Mouse (Mus musculus) A20 (cell line): ENCODE data around the gene Rps6kl1.
A peak's percentile ranks its signal among the peaks of the same experiment; 100 is the strongest.

Experiments
- DNase-seq: peaks from one replicate; pipeline ENCODE4 v3.0.0-alpha.2; 2011; ENCODE audit warnings: low read depth, low spot score

Rps6kl1 gene

DNA sequence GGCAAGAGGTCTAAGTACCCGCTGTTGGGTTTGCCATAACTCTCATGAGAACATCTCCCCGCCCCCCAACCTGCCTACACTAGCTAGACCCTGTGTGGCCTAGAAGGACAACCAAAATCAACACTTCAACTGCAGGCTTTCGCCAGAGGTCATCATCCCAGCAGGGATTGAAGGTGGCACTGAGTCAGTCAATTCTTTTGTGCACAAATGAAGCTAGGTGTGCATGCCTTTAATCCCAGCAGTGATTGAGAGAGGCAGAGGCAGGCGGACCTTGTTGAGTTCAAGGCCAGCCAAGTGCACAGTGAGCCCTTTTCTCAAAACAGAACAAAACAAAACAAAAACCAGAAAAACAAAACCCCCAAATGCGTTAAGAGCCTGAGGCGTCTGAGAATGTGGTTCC is 10.0 kb downstream of the Rps6kl1 start:
- DNase-seq = no peak

DNA sequence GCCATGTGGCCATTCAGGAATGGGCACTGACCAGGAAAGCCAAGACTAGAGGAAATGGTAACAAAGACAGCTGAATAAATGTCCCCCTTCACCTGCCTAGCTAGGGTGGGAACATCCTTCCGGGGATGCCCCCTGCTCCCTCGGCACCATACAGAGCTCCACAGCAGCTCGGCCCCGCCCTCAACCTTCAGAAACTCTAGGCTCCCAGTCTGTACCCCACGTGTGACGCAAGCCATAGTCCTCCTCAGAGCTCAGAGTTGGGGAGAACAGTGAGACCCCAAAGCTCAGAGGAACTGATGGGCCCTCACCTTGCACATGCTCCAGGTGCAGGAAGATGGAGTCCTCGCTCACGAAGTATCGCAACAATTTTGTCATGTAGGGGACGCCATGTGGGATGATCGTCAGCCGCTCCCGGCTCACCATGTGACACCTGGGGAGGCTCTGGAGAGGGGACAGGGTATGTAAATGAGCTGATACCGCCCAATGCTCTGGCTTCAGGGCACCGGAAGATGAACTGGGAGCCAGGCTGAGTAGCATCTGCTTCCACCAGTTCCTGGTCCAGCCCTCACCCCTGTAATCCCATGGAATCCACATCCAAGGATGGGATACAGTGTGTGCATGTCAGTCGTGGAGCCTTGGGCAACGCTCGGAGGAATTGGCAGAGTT is 10.9 kb downstream of the Rps6kl1 start:
- peak; percentile 41 for DNase-seq

DNA sequence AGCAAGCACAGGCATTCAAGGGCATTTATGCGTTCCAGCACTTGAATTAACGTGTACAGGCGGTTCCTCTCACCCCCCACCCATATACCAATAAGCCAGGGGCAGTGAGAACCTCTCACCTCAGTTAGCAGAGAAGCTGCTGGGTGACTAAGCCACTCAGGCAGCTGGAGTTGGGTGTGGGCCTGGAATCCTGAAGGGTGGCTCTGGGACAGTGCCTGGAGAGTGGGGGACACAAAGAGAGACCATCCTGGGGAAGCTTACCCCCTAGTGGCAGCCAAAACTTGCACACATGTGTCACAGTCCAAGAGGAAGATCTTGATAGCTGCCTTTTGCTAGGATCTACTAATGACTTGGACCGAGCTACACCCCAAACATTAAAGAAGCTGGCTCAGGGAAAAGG is 14.4 kb downstream of the Rps6kl1 start:
- no peak for DNase-seq

DNA sequence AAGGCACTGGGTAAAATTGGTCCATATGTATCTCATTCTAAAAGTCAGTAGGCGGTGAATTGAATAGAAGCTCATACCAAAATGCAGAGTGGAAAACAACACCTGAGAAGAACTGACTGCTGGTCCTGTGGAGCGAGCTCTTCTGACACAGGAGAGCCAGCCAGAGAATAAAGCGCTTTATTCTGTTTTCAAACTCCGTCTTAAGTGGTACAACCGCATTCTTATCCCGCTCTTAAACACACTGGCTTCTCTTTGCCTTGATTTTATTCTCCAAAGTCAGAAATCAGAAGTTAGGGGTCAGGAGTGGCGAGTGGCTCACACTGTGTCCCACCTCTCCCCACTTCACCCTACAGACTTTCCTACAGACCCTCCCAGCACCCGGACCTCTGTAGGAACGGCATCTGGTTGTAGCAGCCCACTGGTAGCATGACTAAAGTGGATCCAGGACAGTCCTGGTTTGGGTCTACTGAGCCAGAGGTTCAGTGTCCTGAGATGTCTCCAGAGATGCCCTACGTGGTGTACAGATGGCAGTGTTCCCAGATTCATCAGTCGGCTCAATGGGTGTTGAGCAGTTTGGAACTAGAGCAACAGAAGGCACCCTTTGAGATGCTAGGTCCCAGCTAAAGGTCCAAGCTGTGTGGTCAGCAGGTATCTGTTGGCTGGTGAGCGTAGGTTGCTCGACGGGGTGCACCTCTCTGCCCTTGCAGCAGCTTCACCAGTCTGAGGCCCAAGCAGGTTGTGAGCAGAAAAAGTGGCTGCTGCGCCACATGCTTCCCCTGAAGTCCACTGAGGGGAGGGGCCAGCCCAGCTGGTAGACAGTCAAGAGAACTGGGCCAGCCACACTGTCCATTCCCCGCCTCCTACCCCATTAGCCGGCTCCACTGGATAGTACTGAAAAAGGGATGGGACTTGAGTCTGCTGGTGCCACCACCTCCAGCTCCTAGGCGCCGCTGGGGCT is 15.3 kb downstream of the Rps6kl1 start:
- DNase-seq = no peak

DNA sequence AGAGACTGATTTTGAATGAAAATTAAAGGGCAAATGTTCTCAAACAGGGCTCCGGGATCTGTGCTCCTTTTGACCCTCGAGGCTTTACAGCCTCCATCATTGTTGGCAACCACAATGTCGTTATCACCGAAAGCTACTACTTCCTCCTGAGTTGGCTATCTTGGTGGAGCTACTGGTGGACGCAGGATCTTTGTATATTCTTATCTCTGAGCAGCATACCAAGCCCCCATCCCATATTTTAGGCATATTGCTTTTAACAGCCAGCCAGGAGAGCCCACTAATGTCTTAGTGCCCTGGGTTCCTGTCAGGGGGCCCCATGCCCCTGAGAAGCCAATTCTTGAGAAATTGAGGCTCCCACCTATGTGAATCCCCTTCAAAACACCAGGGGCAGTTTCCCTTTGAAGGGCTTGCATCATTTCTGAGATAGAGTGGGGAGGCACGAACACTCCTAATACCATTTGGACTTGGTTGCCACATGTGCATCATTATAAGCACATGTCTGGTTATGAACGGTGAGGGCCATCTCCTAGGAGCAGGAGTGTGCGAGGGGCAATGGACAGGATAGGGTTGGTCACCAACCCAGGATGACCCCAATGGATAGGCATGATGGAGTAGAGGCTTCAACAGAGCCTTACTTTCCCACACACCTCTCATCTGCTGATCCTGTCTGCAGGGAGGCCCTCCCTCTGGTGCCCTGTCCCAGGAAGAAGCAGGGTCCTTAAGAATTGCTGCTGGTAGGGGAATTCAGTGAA is 16.8 kb downstream of the Rps6kl1 start:
- no peak for DNase-seq

DNA sequence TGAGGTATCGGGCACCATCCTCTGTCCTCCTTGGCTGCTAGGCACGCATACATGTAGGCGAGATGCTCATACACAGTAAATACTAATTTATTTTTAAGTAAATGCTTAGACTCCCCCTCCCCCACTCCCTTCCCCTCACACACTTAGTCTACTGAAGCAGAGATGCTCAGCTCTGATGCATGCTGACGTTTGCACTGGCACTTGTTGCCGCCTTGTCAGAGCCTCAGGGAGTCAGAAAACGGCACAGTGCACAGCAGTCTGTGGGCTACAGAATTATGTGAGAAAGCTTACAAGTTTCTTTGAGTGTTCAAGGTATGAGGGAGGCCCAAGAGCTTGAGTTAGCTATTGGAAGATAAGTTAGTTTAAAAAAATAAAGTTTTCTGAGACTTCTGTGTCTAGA is 19.7 kb downstream of the Rps6kl1 start:
- DNase-seq = no peak

DNA sequence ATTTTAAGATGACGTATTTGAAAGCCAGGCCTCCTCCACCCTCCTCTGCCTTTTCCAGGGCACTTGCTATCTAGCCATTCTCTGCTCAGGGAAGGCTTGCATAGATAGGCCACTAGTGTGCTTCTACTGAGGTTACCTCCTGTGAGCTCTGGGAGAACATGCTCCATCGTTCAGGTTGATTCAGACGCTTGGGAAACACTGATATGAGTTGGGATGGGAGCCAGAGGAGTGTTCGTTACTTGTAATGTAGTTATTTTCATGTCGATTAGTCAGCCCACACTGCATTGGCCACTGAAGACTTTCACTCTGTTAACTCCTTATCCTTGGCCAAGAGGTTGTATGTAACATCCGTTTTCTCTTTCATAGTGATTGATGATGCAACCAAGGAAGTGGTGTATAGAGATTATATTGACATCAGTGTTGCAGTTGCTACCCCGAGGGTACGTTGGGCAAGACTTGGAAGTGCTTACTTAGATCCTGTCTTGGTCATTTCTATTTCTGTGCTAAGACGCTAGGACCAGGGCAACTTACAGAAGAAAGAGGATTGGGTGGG is 21.6 kb downstream of the Rps6kl1 start:
- no peak for DNase-seq

DNA sequence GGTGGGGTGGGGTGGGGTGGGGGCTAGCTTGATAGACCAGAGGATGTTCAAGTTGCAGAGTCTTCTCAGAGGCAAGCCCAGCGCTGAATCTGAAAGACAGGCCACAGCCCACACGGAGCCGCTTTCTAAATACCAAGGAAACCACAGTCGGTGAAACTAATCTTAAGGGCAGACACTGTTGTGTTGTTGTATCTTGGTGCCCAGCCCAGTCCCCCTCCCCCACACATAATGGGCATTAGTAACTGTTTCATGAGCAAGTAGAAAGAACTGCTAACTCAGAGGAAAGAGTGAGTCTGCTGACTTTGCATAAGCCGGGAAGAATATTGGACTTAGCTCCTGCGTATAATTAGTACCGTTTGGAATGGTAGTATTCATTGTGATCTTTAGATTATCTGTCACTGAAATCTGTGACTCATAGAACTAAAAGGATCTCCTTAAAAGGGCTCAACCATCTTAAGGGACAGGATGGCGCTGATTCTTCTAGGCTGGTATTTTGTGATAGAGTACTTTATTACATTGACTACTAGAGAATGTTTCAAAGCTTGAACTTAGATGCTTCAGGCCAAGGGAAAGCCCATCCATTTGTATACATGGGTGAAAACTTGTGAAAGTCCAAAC is 24.0 kb downstream of the Rps6kl1 start:
- no peak for DNase-seq

DNA sequence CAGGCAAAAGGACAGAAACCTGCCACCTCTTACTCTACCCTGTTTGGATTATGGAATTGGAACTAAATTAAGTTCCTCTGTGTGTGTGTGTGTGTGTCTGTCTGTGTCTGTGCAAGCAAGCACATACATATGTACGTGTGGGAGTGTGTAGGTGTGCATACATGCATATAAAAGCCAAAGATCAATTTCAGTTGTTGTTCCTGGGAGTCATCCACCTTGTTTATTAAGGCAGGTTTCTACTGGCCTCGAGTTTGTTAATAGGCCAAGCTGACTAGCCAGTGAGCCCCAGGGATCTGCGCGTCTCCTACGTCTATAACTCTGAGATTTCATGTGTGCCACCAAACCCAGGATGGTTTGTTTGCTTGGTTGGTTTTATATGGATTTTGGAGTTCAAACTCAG is 26.3 kb downstream of the Rps6kl1 start:
- DNase-seq = no peak

DNA sequence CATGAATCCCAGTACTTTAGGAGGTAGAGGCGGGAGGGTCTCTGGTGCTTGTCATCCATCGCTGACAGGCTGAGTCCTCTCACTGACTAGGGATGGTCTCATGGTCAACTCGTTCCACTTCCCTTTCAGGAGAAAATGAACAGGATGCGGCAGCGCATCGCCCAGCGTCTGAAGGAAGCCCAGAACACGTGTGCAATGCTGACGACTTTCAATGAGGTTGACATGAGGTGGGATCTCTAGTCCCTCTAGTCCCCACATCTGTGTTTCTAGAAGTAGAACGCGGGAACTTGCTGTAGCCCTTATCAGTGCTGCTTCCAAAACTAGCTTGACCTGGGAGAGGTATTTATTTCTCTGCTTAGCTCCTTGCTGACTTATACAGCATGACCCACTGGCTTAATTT is 27.4 kb downstream of the Rps6kl1 start:
- no peak for DNase-seq

DNA sequence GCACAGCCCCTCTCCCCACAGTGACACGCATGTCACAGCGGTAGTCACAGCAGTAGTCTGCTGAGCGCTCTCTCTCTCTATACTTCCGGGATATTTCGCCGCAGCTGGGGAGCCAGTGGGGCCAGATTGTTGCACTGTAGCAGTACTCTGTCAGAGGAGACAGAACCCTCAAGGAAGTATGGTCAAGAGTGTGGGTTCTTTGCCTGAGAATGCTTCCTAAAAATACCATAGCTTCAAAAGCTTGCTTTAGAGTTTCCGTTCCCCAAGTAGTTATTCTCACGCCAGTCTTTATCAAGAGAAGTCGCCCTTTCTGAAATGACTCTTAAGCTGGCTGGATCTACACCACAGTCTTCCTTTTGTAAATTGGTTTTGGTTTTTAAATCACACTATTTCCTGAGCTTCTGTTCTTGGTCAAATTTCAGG is 27.9 kb downstream of the Rps6kl1 start:
- no peak for DNase-seq

DNA sequence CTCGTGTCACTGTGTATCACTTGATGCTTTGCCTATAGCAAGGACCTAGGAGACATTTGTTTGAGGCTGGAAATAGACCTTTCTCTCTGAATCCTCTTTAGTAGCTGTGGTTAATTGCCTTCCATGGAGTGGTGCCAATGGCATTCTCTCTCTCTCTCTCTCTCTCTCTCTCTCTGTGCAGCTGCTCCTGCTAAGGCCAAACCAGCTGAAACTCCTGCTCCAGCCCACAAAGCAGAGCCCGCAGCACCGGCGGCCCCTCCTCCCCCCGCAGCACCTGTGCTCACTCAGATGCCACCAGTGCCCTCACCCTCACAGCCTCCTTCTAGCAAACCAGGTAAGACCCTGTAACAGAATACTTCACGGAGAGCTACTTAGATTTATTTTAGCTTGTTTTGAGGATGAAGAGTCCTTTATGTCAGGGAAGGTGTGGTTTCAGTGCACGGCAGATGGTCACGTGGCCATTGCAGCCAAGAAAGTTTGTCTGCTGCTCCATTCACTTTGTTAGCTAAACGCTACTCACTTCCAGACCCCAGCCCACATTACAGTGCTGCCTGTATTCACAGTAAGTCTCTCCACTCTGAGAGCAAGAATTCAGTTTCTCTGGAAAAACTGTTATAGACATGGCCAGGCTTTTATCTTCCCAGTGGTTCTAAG is 29.1 kb downstream of the Rps6kl1 start:
- no peak for DNase-seq

DNA sequence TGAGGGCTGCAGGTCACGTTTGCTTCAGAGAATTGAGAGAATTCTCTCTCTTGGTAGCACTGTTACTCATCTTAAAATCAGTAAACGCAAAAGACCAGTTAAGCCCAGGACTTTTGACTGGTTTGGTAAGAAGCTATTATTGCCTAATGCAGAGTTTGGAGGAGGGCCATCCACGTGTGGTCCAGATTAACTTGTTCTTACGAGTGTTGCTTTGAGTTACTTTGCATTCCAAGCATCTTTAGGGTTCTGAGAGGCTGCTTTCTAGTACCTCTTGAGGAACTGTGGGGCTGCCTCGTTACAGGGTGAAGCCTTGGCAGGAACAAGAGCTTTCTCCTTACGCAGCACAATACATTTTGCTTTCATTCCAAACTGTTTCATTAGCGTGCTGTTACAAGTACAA is 35.4 kb downstream of the Rps6kl1 start:
- no peak for DNase-seq

DNA sequence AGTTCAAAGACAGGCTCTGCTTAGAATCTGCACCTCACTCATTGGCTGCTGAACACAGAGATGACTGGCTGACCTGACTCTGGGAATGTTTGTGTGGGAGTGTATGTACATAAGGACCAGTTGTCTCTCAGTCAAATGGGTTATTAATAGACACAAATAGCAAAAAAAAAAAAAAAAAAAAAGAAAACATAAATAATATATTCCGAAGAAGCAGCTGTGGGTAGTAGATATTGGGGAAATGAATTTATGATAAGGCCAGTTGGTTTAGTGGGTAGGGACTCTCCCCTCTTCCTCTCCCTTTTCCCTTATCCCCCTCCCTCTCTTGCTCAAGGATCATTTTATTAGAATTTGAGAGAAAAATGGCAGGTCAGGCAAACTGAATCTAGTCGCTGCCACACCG is 37.1 kb downstream of the Rps6kl1 start:
- no peak for DNase-seq

DNA sequence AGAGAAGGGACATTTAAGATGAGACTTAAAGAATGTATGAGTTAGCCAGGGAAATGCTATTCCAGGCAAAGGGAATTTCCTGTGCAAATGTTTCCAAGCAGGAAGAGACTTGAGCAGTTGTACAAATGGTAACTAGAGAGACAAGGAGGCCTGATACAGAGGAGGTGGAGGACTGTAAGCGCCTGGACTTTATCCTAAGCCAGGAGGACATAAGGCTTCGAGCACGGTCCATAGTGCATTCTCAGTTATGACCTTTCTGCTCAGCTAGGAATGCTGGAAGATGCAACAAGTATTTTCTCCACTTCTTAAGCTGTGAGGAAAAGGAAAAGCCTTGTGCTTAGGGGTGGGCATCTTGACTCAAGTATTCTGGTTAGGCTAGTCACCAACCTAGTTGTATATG is 37.7 kb downstream of the Rps6kl1 start:
- DNase-seq = no peak

DNA sequence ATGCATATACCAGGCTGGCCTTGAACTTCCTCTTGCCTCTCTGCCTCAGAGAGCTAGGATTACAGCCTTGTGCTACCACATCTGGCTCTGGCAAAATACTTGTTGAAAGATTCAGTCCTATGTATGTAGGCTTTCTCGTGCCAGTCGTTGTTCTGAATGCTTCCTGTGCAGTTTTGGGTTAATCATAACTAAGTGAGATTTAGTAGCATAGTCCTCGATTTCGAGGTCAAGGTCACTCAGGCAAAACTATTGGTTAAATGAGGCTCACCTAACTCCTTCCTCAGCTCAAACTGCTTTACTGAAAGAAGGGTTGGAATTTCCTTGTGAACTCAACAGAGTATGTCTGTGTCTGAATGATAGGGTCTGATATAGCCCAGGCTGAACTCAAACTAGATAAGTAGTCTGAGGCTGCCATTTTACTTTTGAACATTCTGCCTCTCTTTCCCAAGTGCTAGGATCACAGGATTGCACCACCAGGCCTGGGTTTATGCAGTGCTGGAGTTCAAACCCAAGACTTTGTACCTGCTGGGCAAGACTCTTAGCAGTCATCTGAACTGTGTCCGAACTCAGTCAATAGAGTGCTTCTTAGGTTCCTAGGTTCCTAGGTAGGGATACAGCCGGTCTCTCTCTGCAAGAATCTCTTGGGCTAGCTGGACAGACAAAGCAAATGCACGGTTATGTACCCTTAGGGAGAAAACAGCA is 38.4 kb downstream of the Rps6kl1 start:
- DNase-seq = no peak

DNA sequence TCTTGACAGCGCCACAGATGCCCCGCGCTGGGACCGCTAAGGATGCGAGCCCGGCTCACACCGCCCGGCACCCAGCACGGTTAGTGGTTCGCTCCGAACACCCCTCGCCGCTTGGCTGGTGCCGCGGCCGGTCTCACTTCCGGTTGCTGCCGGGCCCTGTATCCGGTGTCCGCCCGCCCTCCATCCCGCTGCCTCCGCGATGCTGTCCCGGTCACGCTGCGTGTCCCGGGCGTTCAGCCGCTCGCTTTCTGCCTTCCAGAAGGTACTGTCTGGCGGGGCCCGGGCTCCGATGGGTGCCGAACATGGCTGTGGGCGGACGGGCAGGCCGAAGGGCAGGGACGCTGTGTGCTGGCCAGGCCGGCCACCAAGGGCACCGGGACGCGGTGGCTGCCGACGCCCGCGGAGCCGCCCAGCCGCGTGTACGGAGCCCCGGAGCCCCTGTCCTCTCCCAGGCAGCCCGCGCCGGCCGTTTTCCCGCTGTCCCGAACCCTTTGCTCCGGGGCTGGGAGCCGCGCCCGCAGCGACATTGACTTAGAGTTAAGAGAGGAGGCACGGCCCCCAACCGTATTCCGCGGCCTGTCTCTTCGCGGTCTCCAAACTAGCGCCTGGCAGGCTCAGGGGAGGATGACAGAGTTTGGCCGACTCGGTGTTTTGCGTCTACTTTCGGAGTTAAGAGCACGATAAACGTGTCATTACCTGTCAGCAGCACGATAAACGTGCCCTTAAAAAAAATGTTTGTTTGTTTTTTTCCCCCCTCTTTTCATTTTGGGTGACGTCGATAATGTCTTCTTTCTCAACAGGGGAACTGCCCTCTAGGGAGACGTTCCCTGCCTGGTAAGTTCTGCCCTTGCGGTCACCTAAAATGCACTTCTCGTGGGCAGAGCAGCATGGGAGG is 40.1 kb downstream of the Rps6kl1 start, which contains the start of the genes Prox2 and Dlst:
Prox2 (minus strand) TSS at position 62 of the 895 bp plus-strand sequence.
Dlst (plus strand) TSS at position 136 of the 895 bp plus-strand sequence.
- DNase-seq = peak; percentile 92

DNA sequence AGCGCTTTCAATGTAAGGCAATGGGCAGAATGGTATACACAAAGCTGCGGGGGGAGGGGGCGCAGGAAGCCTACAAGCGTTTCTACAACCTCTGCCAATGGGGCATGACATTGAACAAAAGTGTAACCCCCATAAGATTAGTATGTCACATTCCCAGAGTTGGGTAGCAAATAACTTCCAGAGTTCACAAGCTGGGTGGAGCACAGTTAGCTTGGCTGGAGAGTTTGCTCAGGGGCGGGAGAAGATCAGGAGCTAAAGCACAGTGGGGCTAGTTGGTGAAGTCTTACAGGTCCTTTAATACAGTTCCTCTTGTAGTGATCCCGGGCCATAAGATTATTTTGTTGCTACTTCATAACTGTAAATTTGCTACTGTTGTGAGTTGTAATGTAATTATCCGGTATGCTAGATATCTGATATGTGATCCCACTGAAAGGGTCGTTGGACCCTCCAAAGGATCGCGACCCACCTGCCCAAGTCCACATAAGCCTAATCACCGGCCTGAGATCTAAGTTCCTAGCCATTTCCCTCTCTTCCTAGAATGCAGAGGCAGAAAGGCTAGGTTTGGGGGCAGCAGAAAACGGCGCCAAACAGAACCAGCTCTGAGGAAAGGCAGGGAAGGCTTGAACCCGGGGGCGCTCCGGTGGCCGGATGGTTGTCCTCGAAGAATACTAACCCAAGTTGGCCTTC is 40.9 kb downstream of the Rps6kl1 start:
- no peak for DNase-seq

DNA sequence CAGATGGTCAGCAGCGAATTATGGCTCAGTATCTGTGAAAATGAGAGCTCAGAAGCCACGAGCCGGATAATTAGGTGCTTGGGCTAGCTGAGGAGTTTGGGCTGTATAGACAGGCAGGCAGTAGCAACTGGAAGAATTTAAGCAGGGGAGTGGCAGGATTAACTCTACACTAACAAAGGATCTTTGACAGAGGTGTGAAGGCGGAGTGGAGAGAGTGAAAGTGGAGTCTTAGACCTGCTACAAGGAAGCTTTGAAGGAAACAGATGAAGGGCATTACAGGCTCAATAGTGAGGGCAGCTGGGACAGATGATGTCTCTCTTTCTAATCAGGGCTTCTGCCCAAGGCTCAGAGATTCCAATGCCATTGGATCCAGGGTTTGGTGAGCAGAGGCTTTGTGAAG is 41.6 kb downstream of the Rps6kl1 start:
- DNase-seq = no peak
